Mouse (Mus musculus) liver, embryonic 14 days (tissue): ENCODE measurements around the gene Wdr27. TPM values are rescaled to one million over a fixed set of nuclear protein-coding genes. Genes with fewer than 3 reads are reported as not detected.

Experiments used
- polyA plus RNA-seq: library from polyadenylated mRNA; depleted of rRNA; stranded (reverse); fragments of >200 nt; gene quantifications from 2 replicates; pipeline ENCODE4 v1.2.3, GENCODE M21; 2012; rRNA removed

Wdr27 gene
- 0.53 and 0.58 TPM in 2 replicates for polyA plus RNA-seq

DNA sequence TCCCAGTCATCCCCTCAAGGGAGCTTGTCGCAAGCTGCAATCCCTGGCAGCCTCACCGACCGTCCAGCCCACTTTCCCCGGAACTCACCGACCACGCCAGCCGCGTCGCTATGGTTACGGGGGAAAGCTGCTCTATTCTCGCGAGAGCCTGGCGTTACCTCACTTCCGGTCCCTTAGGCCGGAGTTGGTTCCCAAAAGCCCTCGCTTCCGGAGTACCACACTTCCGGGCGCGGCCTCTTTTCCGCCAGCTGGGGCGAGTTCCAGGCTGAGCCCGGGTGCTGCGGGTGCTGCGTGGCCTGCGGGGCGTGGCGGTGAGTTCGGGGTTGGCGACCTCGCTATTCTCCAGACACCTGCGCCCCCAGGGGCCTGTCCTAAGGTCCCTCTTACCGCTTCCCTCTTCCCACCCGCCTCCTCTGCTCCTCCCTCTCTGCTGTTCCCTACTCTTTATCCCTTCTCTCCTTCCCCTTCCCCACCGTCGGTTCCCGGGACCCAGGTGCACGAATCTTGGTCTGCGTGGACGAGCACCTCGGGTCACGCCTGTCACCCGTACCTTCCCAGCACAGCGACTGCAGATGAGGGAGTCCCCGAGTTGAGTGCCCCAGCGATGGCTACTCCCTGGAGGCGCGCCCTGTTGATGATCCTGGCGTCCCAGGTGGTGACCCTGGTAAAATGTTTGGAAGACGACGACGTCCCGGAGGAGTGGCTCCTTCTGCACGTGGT is at the start of gene Wdr27, which contains the start of gene 1600012H06Rik:
Wdr27 (minus strand) TSS at position 150 of the 720 bp plus-strand sequence.
1600012H06Rik (plus strand) TSS at position 176 of the 720 bp plus-strand sequence.

DNA sequence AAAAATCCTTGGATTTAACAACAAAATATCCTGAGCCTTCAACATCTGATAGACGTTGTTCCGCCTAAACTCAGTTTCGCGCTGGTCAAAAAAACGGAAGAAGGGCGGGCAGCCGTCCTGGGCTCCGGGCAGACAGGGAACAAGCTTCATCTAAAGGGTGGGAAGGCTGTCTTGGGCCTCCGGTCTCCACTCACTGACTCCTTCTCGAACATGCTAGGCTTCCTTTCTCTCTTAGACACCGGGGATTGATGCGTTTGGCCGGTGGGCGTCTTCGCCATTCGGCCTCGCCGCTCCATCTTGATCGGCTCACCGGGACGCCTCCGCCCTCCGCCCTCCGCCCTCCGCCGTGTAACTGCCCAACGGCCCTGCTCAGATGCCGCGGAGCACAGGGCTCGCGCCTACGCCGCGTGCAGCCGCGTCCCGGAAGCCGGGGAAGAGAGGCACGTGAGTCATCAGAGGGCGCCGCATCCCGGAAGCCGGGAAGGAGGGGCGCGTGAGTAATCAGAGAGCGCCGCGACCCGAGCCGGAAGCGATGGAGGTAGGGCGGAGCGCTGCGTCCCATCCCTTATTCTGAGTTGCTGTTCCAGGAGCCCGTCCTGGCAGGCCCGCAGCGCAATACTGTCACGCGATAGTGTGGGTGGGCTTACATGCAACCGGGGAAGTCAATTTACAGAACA is 35.5 kb upstream of the Wdr27 start, which contains the start of the genes 9030025P20Rik and Gm3417:
9030025P20Rik (plus strand) TSS at position 107 of the 677 bp plus-strand sequence.
Gm3417 (minus strand) TSS at position 429 of the 677 bp plus-strand sequence.

DNA sequence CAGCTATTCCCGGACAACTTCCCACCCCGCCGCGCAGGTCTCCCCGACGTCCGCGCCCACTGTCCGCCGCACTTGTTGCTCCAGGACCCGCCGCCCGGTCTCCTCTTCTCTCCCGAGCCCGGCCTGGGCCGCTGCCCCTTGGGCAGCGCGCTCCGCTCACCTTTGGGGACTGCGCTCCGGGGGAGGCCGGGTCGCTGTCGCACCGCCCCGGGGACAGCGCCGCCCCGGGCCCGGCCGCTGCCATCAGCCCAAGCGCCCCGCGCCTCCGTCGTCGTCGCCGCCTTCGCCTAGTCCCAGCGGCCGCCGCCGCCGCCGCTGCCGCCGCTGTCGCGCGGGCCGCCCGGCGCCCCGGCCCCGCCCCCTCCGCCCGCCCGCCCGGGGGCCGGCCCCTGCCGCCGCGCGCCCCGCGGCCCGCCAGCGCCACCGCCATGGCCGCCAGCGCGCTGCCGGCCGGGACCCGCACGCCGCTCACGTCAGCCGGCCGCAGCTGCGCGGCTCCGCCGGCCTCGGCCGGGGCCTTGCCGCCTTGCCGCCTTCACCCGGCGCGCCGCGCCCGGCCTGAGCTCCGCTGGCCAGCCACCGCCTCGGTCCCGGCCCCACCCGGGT is 18.1 kb upstream of the Wdr27 start, which contains the start of gene Phf10:
Phf10 (minus strand) TSS at position 323 of the 606 bp plus-strand sequence.

Other genes with a start within 250 kb of the Wdr27 start
- gene Thbs2, start 248.9 kb downstream of the Wdr27 start, polyA plus RNA-seq = 0.60 and 1.2 TPM in 2 replicates
- gene 1600012H06Rik, start within 50 bp of the Wdr27 start, polyA plus RNA-seq = 5.9 and 6.6 TPM in 2 replicates
- 93.0 and 93.8 TPM in 2 replicates for gene Phf10, start 18.1 kb upstream of the Wdr27 start, polyA plus RNA-seq
- gene 9030025P20Rik, start 35.3 kb upstream of the Wdr27 start, polyA plus RNA-seq = 5.1 and 5.2 TPM in 2 replicates
- gene Gm3417, start 35.6 kb upstream of the Wdr27 start, polyA plus RNA-seq = 1.2 and 1.8 TPM in 2 replicates
- 2.1 and 3.0 TPM in 2 replicates for gene Gm3435, start 67.0 kb upstream of the Wdr27 start, polyA plus RNA-seq
- 22.0 and 24.8 TPM in 2 replicates for gene Ermard, start 98.0 kb upstream of the Wdr27 start, polyA plus RNA-seq
- 0.71 and 0.72 TPM in 2 replicates for gene Tcte3, start 98.3 kb upstream of the Wdr27 start, polyA plus RNA-seq
- 1.8 and 1.9 TPM in 2 replicates for gene Gm3448, start 98.4 kb upstream of the Wdr27 start, polyA plus RNA-seq